Mouse (Mus musculus) heart, embryonic 12.5 days (tissue): Measurements from ENCODE around the gene Pxn. TPM values are rescaled to one million over a fixed set of nuclear protein-coding genes. Genes with fewer than 3 reads are reported as not detected.
A peak's percentile ranks its signal among the peaks of the same experiment; 100 is the strongest.

Source experiments
- ATAC-seq: fragments of 200-750 bp; cut with Nextera tagmentation; 2 replicates; pipeline ENCODE4 v1.8.0; 2017; ENCODE audit warnings: moderate TSS enrichment, moderate library complexity; ENCODE audit not compliant: insufficient number of reproducible peaks, low FRiP score
- H3K27ac ChIP-seq: fragments of 300-500 bp; sonication (generic); 2 replicates; pipeline ENCODE4 v1.5.1; 2016; ENCODE audit warnings: mild to moderate bottlenecking, moderate library complexity; ENCODE audit not compliant: poor library complexity, severe bottlenecking
- H3K27me3 ChIP-seq: fragments of 300-500 bp; sonication (generic); replicated peaks from 2 replicates; pipeline ENCODE4 v1.6.1; 2016; ENCODE audit warnings: mild to moderate bottlenecking, moderate library complexity
- H3K36me3 ChIP-seq: fragments of 300-500 bp; sonication (generic); 2 replicates; pipeline ENCODE4 v1.6.1; 2016; ENCODE audit warnings: mild to moderate bottlenecking, moderate library complexity
- H3K4me1 ChIP-seq: fragments of 300-500 bp; sonication (generic); replicated peaks from 2 replicates; pipeline ENCODE4 v1.6.1; 2016; ENCODE audit warnings: mild to moderate bottlenecking
- H3K4me2 ChIP-seq: fragments of 300-500 bp; sonication (generic); 2 replicates; pipeline ENCODE4 v1.6.1; 2016; ENCODE audit warnings: mild to moderate bottlenecking, moderate library complexity
- H3K4me3 ChIP-seq: fragments of 300-500 bp; sonication (generic); 2 replicates; pipeline ENCODE4 v1.5.1; 2016; ENCODE audit warnings: mild to moderate bottlenecking
- H3K9ac ChIP-seq: fragments of 300-500 bp; sonication (generic); 2 replicates; pipeline ENCODE4 v1.6.1; 2016; ENCODE audit warnings: mild to moderate bottlenecking, moderate library complexity
- H3K9me3 ChIP-seq: fragments of 300-500 bp; sonication (generic); replicated peaks from 2 replicates; pipeline ENCODE4 v1.6.1; 2016; ENCODE audit warnings: mild to moderate bottlenecking, moderate library complexity
- WGBS: fragments of 180-500 bp; shearing (Covaris S2); methylation state at CpG from one replicate; pipeline ENCODE4 v1.1.7; 2016; 5-methylcytosine and 5-hydroxymethylcytosine counted together
- polyA plus RNA-seq: library from polyadenylated mRNA; unstranded; fragments of >200 nt; fragmentation: Nextera tagmentation; extraction: Ambion mirVana; gene quantifications from 2 replicates; pipeline ENCODE4 v1.2.1, GENCODE M21; 2016

Gene Pxn
- polyA plus RNA-seq, result 41.1 and 41.7 TPM in 2 replicates

GRCm38 (mm10) chr5:115506454-115507201, at the start of gene Pxn:
TSS of gene Pxn (plus strand) at chr5:115506676.
- H3K9me3 ChIP-seq, result no peaks in the 10 kb centered on the region
- under 1% methylated on average over 72 of the region's 74 CpGs for WGBS
- no peaks in the 10 kb centered on the region for H3K27me3 ChIP-seq
- H3K4me3 ChIP-seq, result peak within 1 kb of the TSS; percentile 97
- H3K9ac ChIP-seq, result peak within 1 kb of the TSS; percentile 95
- peaks cover 39% of the 10 kb centered on the region for H3K4me1 ChIP-seq
- H3K27ac ChIP-seq, result no peak within 1 kb of the TSS; the same call in 1 of the 2 replicates
- H3K36me3 ChIP-seq, result no peaks in the 10 kb centered on the region
- ATAC-seq, result peak; percentile 86
- H3K4me2 ChIP-seq, result peak within 1 kb of the TSS; percentile 90

- Histone ChIP-seq H3K9me3 (no peaks in the 10 kb centered on the region), H3K27me3 (no peaks in the 10 kb centered on the region), H3K36me3 (0 out of 2 replicates have a peak, but pooled peaks cover 3% of the 10 kb centered on the region), H3K4me3 (no peak overlapping the region), H3K4me1 (peaks cover 7% of the 10 kb centered on the region), H3K9ac (no peak overlapping the region), H3K4me2 (no peak overlapping the region), H3K27ac (no peak overlapping the region)
- 67% methylated on average over 13 of the region's 13 CpGs for WGBS
- no peak for ATAC-seq
These were observed 47.6 kb upstream of the Pxn start for GRCm38 (mm10) chr5:115458918-115459317.

DNA sequence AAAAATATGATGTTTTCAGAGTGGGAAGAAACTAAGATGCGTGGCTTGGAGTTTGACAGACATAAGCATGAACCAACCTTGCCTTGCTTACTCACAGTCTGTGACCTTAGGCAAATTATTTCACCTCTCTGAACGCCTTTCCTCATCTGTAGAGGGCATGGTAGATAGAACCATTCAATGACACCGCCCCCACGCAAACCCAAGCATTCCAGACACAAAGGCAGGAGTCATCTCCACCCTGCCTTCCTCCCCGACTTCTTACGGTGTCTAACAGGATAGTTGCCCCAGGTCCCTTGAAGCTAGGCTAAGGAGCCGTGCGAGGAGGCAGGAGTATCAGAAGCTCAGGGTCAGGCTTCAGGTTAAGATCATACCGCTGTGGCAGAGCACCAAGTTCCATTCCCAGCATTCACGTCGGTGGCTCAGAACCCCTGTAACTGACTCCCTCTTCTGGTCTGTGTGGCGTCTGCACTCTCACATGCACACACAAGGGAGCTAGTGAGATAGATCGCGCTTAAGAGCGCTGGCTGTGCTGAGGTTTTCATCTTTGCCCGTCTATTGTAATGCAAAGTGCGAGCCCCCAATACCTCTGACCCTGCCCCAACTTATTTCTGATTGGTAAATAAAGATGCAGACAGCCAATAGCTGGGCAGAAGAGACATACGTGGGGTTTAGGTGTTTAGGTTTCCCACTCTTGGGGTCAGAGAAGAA, 41.9 kb upstream of the Pxn start:
- Histone ChIP-seq H3K4me1 (peaks cover 5% of the 10 kb centered on the region), H3K9me3 (no peaks in the 10 kb centered on the region), H3K36me3 (no peaks in the 10 kb centered on the region), H3K4me3 (no peak overlapping the region), H3K9ac (no peak overlapping the region), H3K27ac (no peak overlapping the region), H3K4me2 (no peak overlapping the region), H3K27me3 (no peaks in the 10 kb centered on the region)
- 72% methylated on average over 18 of the region's 18 CpGs for WGBS
- ATAC-seq, result no peak

DNA sequence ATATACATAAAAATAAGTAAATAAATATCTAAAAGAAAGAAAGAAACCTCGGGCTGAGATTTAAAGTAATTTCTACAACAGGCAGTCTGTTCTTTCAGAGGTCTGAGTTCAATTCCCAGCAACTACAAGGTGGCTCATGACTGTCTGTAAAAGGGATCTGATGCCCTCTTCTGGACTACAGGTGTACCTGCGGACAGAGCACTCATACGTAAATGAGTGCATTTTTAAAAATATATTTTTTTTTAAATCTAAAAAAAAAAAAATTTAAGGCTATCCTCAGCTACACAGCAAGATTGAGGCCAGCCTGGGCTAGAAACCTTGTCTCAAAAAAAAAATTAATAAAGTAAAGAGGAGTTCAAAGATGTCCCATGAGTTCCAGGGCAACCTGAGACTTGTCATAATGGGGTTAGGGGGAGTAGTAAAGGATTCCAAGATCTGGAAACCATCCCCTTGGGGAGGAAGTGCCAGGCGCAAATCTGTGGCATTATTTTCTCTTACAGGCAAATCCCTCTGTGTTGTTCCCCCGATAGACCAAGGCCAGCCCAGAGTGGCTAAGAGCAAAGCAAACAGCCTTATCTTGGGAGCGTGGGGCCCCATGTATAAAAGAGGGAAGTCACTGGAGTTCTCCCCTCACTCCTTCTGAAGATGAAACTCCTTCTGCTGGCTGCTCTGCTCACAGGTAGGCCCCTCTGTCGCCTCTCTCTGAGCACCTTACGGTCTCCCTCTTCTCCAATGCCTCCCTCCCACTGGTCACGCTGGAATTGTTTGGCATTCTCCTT, 40.6 kb upstream of the Pxn start, which contains the start of gene Pla2g1b:
Pla2g1b (plus strand) TSS at position 621 of the 779 bp plus-strand sequence.
- no peak for ATAC-seq
- H3K4me1 ChIP-seq, result peaks cover 8% of the 10 kb centered on the region
- WGBS, result 35% methylated on average over 9 of the region's 9 CpGs
- H3K4me3 ChIP-seq, result no peak within 1 kb of the TSS
- H3K9me3 ChIP-seq, result no peaks in the 10 kb centered on the region
- H3K4me2 ChIP-seq, result no peak within 1 kb of the TSS
- H3K9ac ChIP-seq, result no peak within 1 kb of the TSS
- H3K36me3 ChIP-seq, result no peaks in the 10 kb centered on the region
- no peak within 1 kb of the TSS for H3K27ac ChIP-seq
- no peaks in the 10 kb centered on the region for H3K27me3 ChIP-seq

- Histone ChIP-seq H3K27ac (no peak overlapping the region), H3K4me2 (no peak overlapping the region), H3K4me3 (no peak overlapping the region), H3K9ac (no peak overlapping the region), H3K4me1 (peaks cover 11% of the 10 kb centered on the region), H3K9me3 (no peaks in the 10 kb centered on the region), H3K27me3 (no peaks in the 10 kb centered on the region), H3K36me3 (no peaks in the 10 kb centered on the region)
- WGBS, result 63% methylated on average over 6 of the region's 6 CpGs
- ATAC-seq, result no peak
These were observed 36.7 kb upstream of the Pxn start for GRCm38 (mm10) chr5:115469791-115470190.

- H3K4me1 ChIP-seq, result peaks cover 15% of the 10 kb centered on the region
- H3K27me3 ChIP-seq, result no peaks in the 10 kb centered on the region
- WGBS, result 34% methylated on average over 20 of the region's 20 CpGs
- no peak overlapping the region for H3K9ac ChIP-seq
- peak overlapping the region; percentile 29 for H3K4me2 ChIP-seq
- ATAC-seq, result no peak
- H3K9me3 ChIP-seq, result no peaks in the 10 kb centered on the region
- H3K36me3 ChIP-seq, result no peaks in the 10 kb centered on the region
- H3K27ac ChIP-seq, result no peak overlapping the region
- no peak overlapping the region for H3K4me3 ChIP-seq
These were observed 35.5 kb upstream of the Pxn start for GRCm38 (mm10) chr5:115470766-115471531.

DNA sequence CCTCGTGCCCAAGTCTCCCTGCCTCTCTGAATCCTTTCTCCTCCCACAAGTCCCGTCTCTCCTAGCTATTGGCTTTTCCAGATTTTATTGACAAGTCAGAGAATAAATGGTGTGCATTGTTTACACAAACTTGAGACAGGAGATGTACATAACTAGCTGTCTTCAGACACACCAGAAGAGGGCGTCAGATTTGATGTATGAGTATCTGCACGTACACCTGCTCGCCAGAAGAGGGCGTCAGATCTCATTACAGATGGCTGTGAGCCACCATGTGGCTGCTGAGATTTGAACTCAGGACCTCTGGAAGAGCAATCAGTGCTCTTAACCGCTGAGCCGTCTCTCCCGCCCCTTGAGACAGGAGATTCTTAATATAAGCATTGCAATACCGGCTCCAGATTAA, 33.3 kb upstream of the Pxn start:
- Histone ChIP-seq H3K27me3 (no peaks in the 10 kb centered on the region), H3K4me1 (peaks cover 16% of the 10 kb centered on the region), H3K4me2 (no peak overlapping the region), H3K36me3 (peaks cover 6% of the 10 kb centered on the region; the same call in 1 of the 2 replicates), H3K9ac (no peak overlapping the region), H3K9me3 (no peaks in the 10 kb centered on the region), H3K27ac (no peak overlapping the region), H3K4me3 (no peak overlapping the region)
- no peak for ATAC-seq
- WGBS, result 69% methylated on average over 10 of the region's 10 CpGs

DNA sequence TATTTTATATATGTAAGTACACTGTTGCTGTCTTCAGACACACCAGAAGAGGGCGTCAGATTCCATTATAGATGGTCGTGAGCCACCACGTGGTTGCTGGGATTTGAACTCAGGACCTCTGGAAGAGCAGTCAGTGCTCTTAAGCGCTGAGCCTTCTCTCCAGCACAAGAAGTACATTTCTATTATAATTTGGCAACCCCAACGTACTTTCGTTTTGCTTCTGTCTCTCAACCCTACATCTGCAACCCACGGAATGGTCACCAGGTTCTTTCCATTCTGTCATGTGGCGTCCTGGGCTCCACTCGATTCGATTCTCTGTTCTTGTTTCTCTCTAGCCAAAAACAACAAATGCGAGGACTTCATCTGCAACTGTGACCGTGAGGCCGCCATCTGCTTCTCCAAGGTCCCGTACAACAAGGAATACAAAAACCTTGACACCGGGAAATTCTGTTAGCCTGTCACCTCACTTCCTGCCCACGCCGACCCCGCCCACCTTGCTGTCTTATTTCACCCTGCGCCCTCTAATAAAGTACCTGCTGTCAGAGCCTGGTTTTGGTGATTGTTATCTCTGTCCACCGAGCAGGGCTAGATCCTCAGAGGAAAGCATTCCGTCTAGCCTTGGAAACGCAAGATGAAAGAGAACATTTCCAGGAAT, 32.2 kb upstream of the Pxn start:
- Histone ChIP-seq H3K9ac (no peak overlapping the region; the same call in 1 of the 2 replicates), H3K4me2 (peak overlapping the region; percentile 21; the same call in 1 of the 2 replicates), H3K4me1 (peaks cover 16% of the 10 kb centered on the region), H3K9me3 (no peaks in the 10 kb centered on the region), H3K4me3 (peak overlapping the region; percentile 1; the same call in 1 of the 2 replicates), H3K36me3 (peaks cover 6% of the 10 kb centered on the region; the same call in 1 of the 2 replicates), H3K27me3 (peaks cover under 1% of the 10 kb centered on the region; the same call in 1 of the 2 replicates), H3K27ac (no peak overlapping the region)
- no peak for ATAC-seq
- WGBS, result 56% methylated on average over 22 of the region's 22 CpGs

GRCm38 (mm10) chr5:115475337-115476106, 31.0 kb upstream of the Pxn start:
- ATAC-seq, result peak; percentile 77
- Histone ChIP-seq H3K27ac (no peak overlapping the region), H3K9ac (peak overlapping the region; percentile 39), H3K4me1 (peaks cover 16% of the 10 kb centered on the region), H3K9me3 (no peaks in the 10 kb centered on the region), H3K27me3 (peaks cover 12% of the 10 kb centered on the region), H3K4me3 (peak overlapping the region; percentile 39), H3K36me3 (peaks cover 6% of the 10 kb centered on the region; the same call in 1 of the 2 replicates), H3K4me2 (peak overlapping the region; percentile 67)
- WGBS, result 9% methylated on average over 22 of the region's 22 CpGs
